Mouse (Mus musculus) liver, embryonic 13.5 days (tissue): ENCODE results near the gene Lgalsl. TPM values are rescaled to one million over a fixed set of nuclear protein-coding genes. Genes with fewer than 3 reads are reported as not detected.

Source experiments
- ATAC-seq: fragments of 200-750 bp; cut with Nextera tagmentation; 2 replicates; pipeline ENCODE4 v1.8.0; 2017; ENCODE audit warnings: low read depth, mild to moderate bottlenecking, moderate number of reproducible peaks, moderate library complexity
- DNase-seq: peaks from one replicate; pipeline ENCODE4 v3.0.0; 2022
- H3K27ac ChIP-seq: fragments of 300-500 bp; sonication (generic); 2 replicates; pipeline ENCODE4 v1.5.1; 2015; ENCODE audit warnings: moderate library complexity, mild to moderate bottlenecking, inconsistent platforms
- H3K27me3 ChIP-seq: fragments of 300-500 bp; sonication (generic); 2 replicates; pipeline ENCODE4 v1.6.1; 2015; ENCODE audit warnings: mild to moderate bottlenecking, inconsistent platforms
- H3K36me3 ChIP-seq: fragments of 300-500 bp; sonication (generic); 2 replicates; pipeline ENCODE4 v1.6.1; 2015; ENCODE audit warnings: mild to moderate bottlenecking, inconsistent platforms
- H3K4me1 ChIP-seq: fragments of 300-500 bp; sonication (generic); replicated peaks from 2 replicates; pipeline ENCODE4 v1.6.1; 2015; ENCODE audit warnings: inconsistent platforms
- H3K4me2 ChIP-seq: fragments of 300-500 bp; sonication (generic); 2 replicates; pipeline ENCODE4 v1.6.1; 2015; ENCODE audit warnings: inconsistent platforms, mild to moderate bottlenecking, moderate library complexity
- H3K4me3 ChIP-seq: fragments of 300-500 bp; sonication (generic); replicated peaks from 2 replicates; pipeline ENCODE4 v1.5.1; 2015; ENCODE audit warnings: mild to moderate bottlenecking, inconsistent platforms
- H3K9ac ChIP-seq: fragments of 300-500 bp; sonication (generic); 2 replicates; pipeline ENCODE4 v1.6.1; 2015; ENCODE audit warnings: mild to moderate bottlenecking, inconsistent platforms
- H3K9me3 ChIP-seq: fragments of 300-500 bp; sonication (generic); replicated peaks from 2 replicates; pipeline ENCODE4 v1.6.1; 2016; ENCODE audit warnings: inconsistent platforms
- WGBS: fragments of 180-500 bp; shearing (Covaris S2); methylation state at CpG from one replicate; pipeline ENCODE4 v1.1.7; 2015; ENCODE audit not compliant: insufficient replicate concordance; 5-methylcytosine and 5-hydroxymethylcytosine counted together
- polyA plus RNA-seq: library from polyadenylated mRNA; unstranded; fragments of >200 nt; fragmentation: Nextera tagmentation; extraction: Ambion mirVana; gene quantifications from 2 replicates; pipeline ENCODE4 v1.2.1, GENCODE M21; 2015

Lgalsl gene
- polyA plus RNA-seq, 1 experiment from 2014 or later, result 10.0 TPM

GRCm38 (mm10) chr11:20780312-20780711, 50.5 kb downstream of the Lgalsl start:
- Histone ChIP-seq H3K27me3 (no peaks in the 10 kb centered on the region), H3K4me3 (no peak overlapping the region), H3K4me1 (peaks cover 26% of the 10 kb centered on the region), H3K9me3 (0 out of 2 replicates have a peak, but pooled peaks cover 8% of the 10 kb centered on the region), H3K36me3 (no peaks in the 10 kb centered on the region), H3K27ac (no peak overlapping the region), H3K4me2 (no peak overlapping the region), H3K9ac (no peak overlapping the region)
- ATAC-seq (no peak), DNase-seq (no peak)
- 56% methylated on average over 4 of the region's 4 CpGs for WGBS

- Histone ChIP-seq H3K9ac (no peak overlapping the region), H3K36me3 (no peaks in the 10 kb centered on the region), H3K9me3 (no peaks in the 10 kb centered on the region), H3K4me1 (peaks cover 26% of the 10 kb centered on the region), H3K27me3 (no peaks in the 10 kb centered on the region), H3K27ac (no peak overlapping the region), H3K4me3 (no peak overlapping the region), H3K4me2 (no peak overlapping the region)
- DNase-seq (no peak), ATAC-seq (peak; percentile 69)
- 19% methylated on average over 3 of the region's 3 CpGs for WGBS
Measured at GRCm38 (mm10) chr11:20778861-20779563, 51.8 kb downstream of the Lgalsl start.

- Histone ChIP-seq H3K4me2 (0 out of 2 replicates have a peak overlapping the region, but pooled peaks have one; percentile 19), H3K27me3 (no peaks in the 10 kb centered on the region), H3K4me1 (peaks cover 26% of the 10 kb centered on the region), H3K36me3 (no peaks in the 10 kb centered on the region), H3K4me3 (no peak overlapping the region), H3K27ac (no peak overlapping the region; the same call in 1 of the 2 replicates), H3K9me3 (no peaks in the 10 kb centered on the region), H3K9ac (no peak overlapping the region)
- DNase-seq (no peak), ATAC-seq (peak; percentile 60)
- WGBS, result 3% methylated on average over 1 of the region's 1 CpGs
Measured at GRCm38 (mm10) chr11:20778298-20778697, 52.6 kb downstream of the Lgalsl start.

GRCm38 (mm10) chr11:20776668-20777067, 54.2 kb downstream of the Lgalsl start:
- H3K4me3 ChIP-seq, result no peak overlapping the region
- H3K9me3 ChIP-seq, result no peaks in the 10 kb centered on the region
- ATAC-seq, result no peak
- no peak overlapping the region for H3K4me2 ChIP-seq
- H3K27me3 ChIP-seq, result no peaks in the 10 kb centered on the region
- peaks cover 28% of the 10 kb centered on the region for H3K4me1 ChIP-seq
- DNase-seq, result no peak
- no peaks in the 10 kb centered on the region for H3K36me3 ChIP-seq
- H3K27ac ChIP-seq, result no peak overlapping the region
- no peak overlapping the region for H3K9ac ChIP-seq

Other genes with a start within 250 kb of the Lgalsl start
- 12.0 and 14.9 TPM in 2 replicates for gene Aftph, start 89.5 kb downstream of the Lgalsl start, polyA plus RNA-seq